Mouse (Mus musculus): ENCODE data around the gene Syk.

Syk gene

DNA sequence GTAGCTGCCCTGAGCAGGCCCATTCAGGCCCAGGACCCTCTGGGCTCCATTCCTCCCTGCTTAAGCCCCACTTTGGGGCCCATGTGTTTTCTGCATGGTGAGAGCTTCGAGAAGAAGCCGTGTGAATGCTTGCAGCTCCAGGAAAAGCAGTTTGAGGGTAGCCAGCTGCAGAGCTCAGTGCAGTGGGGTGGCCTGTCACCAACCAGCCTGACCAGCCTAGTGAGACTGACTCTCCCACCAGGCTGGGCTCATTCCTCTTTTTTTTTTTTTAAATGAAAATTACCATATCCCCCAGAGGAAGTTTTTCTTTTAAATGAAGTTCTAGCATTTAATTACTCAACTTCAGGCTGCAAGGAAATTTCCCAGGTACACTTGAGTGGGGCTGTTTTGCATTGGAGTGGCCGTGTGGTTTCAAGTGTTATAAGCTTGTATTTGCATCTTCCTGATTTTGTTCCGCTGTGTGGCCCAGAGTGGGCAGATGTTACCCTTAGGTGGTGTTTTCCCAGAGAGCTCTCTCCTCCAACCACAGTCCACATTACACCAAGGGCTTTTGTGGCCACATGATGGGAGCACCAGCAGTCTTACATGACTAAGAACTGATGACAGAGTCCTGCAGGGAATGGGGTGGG, 17.2 kb downstream of the Syk start:
- peak; percentile 34 for DNase-seq (ENCODE audit: low spot score)

DNA sequence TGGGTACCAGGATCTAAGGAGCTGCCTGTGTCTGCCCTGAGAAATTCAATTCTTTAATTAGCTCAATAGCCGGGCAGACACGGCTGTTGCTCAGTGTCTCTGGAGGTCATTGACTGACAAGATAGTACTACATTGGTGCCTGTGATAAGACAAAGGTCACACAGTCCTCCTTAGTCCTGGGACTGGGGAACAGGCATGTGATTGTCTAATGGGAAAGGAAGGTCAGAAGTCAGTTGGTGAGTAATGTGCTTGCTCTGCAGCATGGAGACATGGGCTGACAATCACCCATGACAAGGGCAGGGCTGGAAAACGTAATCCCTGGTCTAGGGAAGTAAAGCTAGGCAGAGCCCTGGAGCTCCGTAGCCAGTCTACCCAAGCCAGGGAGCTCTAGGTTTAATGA, 19.8 kb downstream of the Syk start:
- no peak for DNase-seq (ENCODE audit: low spot score)

DNA sequence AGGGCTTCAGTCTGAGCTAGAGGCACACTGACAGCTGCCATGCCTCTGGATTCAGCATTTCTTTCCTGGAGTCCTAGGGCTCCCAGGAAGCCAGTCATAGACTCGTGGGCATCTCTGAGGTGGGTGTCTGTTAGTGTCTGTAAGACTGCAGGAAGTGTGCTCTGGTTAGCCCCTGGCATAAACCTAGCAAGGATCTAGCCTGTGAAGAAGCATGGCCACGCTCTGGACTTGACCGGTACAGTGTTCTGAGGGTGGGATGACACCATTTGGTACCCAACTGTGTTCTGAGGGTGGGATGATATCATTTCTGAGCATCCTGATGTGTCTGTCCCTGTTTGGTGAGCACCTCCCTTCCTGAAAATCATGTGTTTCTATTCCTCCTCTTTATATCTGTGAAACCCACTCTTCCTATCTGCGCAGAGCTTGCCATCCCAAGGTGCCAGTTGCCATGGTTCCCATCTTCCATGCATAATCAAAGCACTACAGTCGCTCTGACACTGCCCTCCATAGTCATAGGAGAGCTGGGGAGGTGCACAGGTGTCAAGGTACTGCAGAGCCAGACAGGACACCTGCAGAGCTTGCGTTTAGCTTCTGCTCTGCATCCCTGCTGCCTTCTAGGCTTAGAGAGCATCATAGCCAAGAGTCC, 20.9 kb downstream of the Syk start:
- no peak for DNase-seq (ENCODE audit: low spot score)

DNA sequence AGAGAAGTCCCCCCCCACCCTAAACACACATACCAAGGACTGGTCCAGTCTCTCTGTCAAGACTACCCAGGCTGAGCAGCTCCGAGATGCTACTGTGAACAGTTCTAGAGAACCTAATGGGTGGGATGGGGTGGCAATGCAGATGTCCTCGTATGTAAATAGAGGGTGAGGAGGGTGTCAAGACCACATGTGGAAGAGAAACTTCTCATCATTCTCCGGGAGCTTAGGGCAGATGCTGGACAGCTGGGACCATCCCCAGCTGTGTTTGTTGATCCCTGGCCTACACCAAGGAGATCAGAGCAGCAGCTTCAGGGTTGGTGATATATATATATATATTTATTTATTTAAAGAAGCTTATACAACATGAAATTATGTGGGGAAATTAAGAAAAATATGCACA, 22.0 kb downstream of the Syk start:
- no peak for DNase-seq (ENCODE audit: low spot score)

DNA sequence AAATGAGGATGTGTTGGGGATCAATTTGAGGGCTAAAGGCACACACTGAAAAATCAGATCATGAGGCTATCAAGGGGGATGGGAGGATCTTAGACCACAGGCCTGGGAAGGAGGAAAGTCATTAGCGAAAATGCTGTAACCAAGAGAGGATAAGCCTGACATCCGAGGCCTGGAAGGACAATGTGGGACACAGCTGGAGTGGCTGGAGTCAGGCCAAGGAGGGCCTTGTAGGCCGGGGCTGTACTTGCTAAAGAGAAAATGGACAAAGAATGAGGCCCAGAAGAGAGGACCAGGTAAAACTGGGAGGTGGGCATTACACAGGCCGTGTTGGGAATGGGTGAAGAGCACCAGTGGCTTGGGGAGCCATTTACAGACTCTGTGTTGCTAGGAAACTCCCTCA, 22.9 kb downstream of the Syk start:
- no peak for DNase-seq (ENCODE audit: low spot score)

DNA sequence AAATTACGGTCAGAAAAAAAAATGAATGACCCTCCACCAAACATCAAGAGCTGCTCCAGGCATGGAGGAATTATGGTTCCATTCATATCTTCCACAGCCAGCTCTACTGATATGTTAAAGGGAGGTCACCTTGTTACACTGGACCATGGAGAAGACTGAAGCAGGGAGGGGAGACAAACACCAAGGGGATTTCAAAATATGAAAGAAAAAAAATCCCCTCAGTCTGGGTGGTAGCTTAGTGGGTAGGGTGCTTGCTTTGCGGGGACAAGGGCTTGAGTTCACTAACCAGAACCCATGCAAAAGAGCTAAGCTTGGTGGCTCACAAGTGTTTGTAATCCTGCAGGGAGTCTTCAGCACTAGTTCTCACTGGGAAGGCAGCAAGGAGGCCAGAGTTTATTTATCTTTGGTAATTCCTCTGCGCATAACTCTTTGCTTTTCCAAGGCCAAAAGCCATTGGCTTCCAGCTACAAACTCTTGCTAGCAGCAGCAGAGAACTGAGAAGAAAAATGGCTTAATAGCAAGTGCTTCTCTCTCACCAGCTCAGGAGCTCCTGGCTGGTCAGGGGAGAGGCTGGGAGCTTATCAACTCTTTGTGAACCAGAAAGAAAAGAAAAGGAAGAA, 23.8 kb downstream of the Syk start:
- DNase-seq (ENCODE audit: low spot score) = no peak

DNA sequence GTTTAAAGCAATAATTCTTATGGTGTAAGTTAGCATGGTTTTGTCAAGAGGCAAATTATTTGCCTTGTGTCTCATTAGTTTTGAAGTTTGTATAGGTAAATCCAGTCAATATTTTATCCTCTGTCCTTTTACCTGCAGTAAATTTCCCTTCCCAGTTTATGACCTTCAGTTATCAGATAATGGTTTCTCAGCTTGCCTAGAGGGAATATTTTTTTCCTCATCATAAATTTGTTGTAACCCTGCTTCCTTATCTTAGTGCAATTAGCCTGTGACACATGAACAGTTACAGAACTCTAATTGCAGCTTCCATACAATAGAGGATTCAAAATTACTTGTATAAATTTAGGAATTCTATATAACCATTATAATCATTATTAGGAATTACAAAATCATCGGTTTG, 25.0 kb downstream of the Syk start:
- DNase-seq (ENCODE audit: low spot score) = no peak

DNA sequence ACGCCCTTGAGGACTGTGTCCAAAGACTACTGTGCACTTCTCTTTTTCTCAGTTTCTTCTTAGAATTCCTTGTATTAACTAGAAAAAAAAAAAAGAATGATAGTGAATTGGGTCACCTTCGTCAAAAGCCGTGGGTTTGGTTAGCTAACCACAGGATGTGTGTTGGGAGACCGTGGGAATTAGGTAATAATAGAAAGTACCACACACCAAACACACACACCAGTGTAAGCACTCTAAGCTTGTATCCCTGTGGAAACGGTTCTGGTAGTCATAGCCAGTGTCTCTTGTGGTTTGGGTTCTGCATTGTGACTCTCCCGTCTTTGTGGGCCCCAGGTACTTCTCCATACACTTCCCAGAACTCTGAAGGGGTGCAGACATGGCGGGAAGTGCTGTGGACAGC, 27.5 kb downstream of the Syk start:
- DNase-seq (ENCODE audit: low spot score) = no peak

DNA sequence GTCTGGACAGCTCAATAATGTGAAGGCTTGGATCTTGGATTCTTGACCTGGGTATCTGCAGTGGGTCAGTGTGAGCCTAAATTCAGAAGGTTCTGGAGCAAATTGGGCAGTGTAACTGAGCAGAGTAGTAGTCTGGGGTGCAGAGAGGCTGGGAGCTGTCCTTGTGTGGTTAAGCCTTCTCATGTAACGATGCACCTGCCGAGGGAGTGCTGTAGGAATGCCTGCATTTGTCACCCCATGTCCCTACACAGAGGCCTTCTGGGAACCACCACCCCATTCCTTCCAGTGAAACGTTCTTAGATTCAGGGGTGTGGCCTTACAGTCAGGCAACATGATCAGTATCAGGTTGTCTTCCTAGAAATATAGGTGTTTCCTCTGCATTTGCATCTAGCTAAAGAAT, 30.3 kb downstream of the Syk start:
- no peak for DNase-seq (ENCODE audit: low spot score)

DNA sequence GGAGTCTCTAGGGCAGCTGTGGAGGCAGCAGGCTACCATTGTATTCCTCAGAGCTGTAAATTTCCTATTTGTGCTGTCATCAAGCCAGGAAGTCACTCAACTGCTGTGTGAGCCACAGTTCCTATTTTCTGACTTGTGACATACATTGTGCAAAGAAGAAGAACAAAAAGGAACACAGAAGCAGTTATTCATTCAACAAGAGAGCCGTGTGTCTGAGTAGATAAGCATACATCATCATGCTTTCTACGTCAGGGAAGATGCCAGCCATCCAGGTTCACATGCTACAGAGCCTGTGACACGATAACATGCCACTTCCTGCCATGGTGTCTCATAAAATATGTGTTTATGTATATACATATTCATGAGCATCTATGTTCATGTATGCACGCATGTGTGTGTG, 32.1 kb downstream of the Syk start:
- no peak for DNase-seq (ENCODE audit: low spot score)

DNA sequence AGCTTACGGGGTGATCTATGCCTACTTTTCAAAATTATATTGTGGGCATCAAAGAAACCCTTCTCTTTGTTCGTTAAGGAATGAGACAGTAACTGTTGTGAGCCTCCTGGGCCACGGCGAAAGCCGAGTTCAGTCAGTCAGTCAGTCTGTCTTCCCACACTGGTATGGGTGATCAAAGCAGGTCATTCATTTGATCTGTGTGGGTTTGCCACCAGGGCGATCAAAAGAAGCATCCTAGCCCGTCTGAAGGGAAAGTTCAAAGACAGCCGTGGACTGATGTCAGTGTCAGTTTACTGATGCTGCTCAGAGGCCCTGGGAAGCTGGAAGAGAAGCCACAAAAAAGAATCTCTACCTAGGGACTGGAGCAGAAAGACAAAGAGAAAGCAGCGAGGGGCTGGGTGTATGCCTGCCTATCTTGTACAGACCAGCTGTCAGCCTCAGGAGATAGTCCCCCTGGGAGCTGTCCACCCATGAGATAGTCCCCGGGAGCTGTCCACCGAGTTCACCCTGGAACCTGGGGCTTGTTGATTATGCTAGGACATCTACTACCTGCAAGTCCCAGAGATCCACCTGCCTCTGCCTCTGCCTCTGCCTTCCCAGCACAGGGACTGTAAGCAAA, 34.2 kb downstream of the Syk start:
- DNase-seq (ENCODE audit: low spot score) = no peak

DNA sequence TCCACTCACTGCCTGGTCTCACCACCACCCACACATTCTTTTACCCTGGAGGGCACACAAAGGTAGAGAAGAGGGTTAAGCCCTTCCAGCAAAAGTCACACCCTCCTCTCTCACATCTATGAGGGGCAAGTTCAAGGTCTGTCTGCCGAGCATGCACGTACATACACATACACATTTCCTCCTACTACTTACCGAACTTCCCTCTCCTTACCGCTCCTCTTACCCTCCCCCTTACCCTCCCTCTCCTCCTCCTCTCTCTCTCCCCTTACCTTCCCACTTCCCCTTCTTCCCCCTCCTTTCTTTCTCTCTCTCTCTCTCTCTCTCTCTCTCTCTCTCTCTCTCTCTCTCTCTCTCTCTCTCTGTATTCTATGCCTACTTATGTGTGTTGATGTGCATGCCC, 35.6 kb downstream of the Syk start:
- no peak for DNase-seq (ENCODE audit: low spot score)

DNA sequence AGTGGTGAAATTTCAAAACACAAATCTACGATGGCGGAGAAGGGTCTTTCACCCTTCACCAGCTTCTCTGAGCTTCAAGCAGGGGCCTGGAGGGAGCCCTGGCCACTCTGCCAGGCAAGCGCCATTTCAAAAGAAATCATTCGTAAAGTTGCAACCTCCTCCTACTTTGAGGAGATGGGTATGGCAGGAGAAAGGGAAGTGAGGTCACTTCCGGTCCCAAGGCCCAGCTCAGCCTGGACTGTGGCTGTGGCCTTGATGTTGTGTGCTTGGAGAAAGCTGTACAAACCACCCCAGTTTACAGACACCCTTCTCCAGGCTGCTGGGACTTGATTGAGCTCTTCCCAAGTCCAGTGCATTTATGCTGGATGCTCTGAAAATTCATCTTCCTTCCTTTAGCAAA, 36.5 kb downstream of the Syk start:
- no peak for DNase-seq (ENCODE audit: low spot score)

DNA sequence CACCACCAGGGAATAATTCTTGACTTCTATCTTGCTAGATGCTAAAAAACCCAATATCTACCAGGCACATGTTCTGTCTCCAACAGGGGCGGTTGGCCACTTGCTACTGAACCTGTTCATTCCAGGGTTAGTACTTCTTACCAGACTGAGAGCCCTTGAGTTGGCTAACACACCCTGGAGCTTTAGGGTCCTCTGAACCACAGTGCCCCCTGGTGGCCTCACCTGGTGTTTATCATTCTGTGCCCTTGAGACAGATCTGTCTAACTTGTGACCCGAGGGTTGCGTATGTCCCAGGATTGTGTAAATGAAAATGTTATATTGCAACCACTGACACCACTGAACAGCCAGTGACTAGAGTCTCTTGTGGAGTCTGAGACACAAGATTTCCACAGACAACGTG, 41.1 kb downstream of the Syk start:
- peak; percentile 57 for DNase-seq (ENCODE audit: low spot score)

DNA sequence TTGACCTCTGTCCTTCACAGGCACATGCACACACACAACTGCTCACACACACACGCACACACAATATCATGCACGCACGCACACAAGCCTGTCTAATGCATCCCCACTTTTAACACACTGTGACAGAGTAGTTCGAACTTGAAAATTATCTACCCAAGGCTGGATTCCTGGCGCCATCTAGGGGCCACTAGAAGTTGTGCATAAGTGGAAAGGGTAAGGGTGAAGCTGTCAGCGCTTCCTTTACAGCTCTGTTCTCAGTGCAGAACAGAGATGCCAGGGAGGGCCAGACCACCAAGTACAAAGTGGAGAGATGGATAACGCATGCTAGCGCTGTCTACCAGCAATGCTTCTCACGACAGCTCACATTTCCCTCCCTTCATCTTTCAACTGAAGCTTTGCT, 45.6 kb downstream of the Syk start:
- DNase-seq (ENCODE audit: low spot score) = no peak

DNA sequence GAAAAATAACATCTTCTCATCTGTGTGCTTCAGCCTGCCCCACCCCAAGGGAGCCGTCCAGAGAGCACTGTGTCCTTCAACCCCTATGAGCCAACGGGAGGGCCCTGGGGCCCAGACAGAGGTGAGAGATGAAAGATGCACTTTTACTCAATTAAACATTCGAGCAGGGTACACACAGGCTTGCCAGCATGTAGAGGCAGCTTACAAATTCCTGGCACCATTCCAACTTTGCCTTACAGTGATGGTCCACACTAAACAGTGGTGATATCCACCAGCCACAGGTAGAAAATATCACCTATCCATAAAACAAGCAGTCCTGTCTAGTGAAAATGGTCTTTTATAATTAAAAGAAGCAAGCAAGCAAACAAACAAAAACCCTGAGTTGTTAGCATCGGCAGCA, 48.7 kb downstream of the Syk start:
- DNase-seq (ENCODE audit: low spot score) = no peak

DNA sequence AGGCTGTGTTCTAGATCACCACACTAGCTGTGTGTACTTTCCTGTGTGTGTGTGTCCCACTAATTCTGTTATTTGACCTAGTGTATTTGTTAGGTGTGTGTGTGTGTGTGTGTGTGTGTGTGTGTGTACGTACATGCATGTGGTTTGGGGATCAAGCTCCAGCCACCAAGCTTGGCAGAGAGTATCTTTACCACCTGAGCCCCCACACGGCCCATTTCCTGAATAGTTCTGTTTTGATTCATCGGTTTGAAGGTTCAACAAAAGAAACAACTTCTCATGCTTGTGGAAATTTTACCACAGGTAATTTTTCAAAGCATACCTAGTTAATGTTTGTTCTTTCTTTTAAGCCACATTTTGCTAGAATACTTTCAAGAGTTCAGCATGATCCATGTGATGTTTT, 52.5 kb downstream of the Syk start:
- DNase-seq (ENCODE audit: low spot score) = no peak

DNA sequence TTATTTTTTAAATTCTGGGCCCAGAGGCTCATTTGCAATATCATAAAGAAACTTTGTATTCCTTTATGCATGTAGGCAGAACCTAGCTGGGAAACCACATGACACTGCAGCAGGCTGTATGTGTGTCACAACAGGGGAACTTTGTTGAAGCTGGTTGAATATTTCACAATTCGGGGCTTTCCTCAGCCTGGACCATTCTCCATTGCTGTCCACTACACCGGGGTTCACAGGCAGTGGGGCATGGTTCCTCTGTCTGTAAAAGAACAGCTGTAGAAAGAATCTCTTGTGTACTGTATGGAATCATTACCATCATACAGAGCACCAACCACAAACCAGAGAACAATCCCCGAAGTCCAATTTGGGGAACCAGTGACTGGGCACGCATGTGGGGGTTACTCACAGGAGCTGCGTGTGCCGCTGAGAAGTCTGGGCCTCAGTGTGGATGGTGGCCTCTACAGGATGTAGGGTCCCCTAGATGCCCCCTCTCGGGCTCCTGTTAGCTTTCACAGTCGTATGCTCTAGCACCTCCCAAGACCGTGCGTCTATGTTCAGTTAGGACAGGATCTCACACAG, 53.3 kb downstream of the Syk start:
- DNase-seq (ENCODE audit: low spot score) = no peak

DNA sequence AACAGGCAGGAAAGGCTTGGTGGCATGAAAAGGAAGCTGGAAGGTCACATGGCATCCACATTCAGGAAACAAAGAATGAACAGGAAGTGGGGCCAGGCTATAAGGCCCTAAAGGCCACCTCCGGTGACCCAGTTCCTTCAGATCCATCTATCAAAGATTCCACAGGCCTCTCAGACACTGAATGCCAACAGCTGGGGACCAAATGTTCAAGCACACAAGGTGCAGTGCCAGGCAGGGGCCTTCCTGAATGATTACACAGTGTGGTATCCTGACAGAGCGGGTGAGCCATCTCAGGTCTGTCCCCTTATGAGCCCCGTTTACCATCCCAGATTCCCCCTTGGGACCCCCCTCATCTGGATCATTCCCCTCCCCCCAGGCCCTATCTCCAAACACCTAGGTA, 63.6 kb downstream of the Syk start:
- DNase-seq (ENCODE audit: low spot score) = no peak

DNA sequence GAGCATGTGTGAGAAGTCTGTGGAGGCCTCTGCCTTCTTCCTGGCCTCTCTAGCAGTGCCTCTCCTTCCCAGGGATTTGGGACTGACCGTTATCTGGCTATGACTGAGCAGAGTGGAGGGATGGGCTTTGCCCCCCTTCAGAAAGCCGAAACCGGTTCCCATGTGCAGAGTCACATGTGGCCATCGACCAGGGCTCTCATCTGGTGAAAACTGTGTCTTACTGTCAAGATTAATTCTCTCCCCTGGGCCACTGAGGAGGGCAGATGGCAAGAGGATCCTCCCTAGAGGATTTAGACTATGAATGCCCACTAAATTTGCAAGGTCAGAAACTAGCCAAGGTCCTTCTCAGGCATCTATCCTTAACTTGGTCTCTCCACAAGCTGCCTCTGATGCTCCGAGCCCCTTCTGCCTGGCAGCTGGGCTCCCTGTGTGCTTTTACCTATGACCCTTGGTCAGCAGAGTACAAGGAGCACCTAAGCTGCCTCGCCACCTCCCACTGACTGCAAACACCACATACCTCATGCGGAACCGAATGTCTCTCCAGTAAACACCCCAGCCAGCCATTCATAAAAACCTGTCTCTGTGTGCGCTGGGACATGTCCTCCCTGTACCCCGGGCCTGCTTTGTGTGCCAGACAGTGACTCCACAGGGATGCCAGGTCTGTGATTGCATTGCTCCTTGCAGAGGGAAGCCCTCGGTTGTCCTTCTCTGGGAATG, 65.2 kb downstream of the Syk start:
- no peak for DNase-seq (ENCODE audit: low spot score)

DNA sequence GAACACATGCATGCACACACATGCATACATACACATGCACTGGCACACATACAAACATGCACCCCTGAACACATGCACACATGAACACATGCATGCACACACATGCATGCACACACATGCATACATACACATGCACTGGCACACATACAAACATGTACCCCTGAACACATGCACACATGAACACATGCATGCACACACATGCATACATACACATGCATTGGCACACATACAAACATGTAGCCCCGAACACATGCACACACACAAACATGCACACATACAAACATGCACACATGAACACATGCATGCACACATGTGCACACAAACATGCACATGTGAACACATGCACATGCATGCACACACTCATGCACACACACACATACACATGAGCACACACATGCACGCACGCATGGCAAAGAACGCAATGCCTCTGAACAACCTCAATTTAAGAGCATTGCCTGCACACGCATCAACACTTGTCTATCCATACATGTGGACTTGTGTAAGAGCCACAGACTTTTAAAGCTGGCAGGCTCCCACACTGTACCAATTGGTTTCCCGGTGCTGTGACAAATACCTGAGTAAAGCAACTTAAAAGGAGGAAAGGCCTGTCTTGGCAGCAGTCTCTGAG, 66.9 kb downstream of the Syk start:
- DNase-seq (ENCODE audit: low spot score) = no peak

Measured in spleen, adult 12 weeks (tissue).